Mouse (Mus musculus) liver, adult 2 months (tissue): ENCODE measurements at regions not wholly inside any gene's neighbourhood (a gene's known extent, or its start where the extent isn't known, plus 50 kb on each side); places are given as distances from the start of the nearest gene placed in this dataset.

Experiments
- DNase-seq: peaks from one replicate; pipeline ENCODE4 v3.0.0-alpha.2; 2011; ENCODE audit warnings: low read depth, low spot score; ENCODE audit errors: extremely low read depth
- H3K27ac ChIP-seq: fragments of 200-500 bp; replicated peaks from 2 replicates; pipeline ENCODE4 v1.5.1; 2012; ENCODE audit warnings: low read depth, mild to moderate bottlenecking, control low read depth, inconsistent platforms, low read length; ENCODE audit not compliant: insufficient read depth
- H3K27me3 ChIP-seq: fragments of 200-500 bp; 2 replicates; pipeline ENCODE4 v1.6.1; 2012; ENCODE audit warnings: mild to moderate bottlenecking, moderate library complexity, low read length, inconsistent platforms; ENCODE audit not compliant: control insufficient read depth, insufficient read depth
- H3K36me3 ChIP-seq: fragments of 200-500 bp; 2 replicates; pipeline ENCODE4 v1.6.1; 2012; ENCODE audit warnings: low read length, inconsistent platforms; ENCODE audit not compliant: control insufficient read depth, insufficient read depth
- H3K4me1 ChIP-seq: fragments of 200-500 bp; 2 replicates; pipeline ENCODE4 v1.6.1; 2011; ENCODE audit warnings: low read length; ENCODE audit not compliant: control insufficient read depth, insufficient read depth
- H3K4me3 ChIP-seq: fragments of 200-500 bp; 2 replicates; pipeline ENCODE4 v1.5.1; 2011; ENCODE audit warnings: low read depth, mild to moderate bottlenecking, control low read depth, low read length, moderate library complexity; ENCODE audit not compliant: insufficient read depth
- H3K79me2 ChIP-seq: fragments of 200-500 bp; 2 replicates; pipeline ENCODE4 v1.6.1; 2012; ENCODE audit warnings: inconsistent platforms, mild to moderate bottlenecking, low read length, moderate library complexity; ENCODE audit not compliant: control insufficient read depth, insufficient read depth
- H3K9ac ChIP-seq: fragments of 200-500 bp; 2 replicates; pipeline ENCODE4 v1.6.1; 2012; ENCODE audit warnings: low read depth, mild to moderate bottlenecking, control low read depth, inconsistent platforms, low read length
- CTCF ChIP-seq: fragments of 200-500 bp; IDR thresholded peaks from 2 replicates; pipeline ENCODE4 v1.5.1; 2011; ENCODE audit warnings: low read depth, low read length, control low read depth
- POLR2A ChIP-seq: fragments of 200-500 bp; IDR thresholded peaks from 2 replicates; pipeline ENCODE4 v1.6.1; 2011; ENCODE audit warnings: low read length, control low read depth; ENCODE audit not compliant: insufficient read depth; ENCODE audit errors: extremely low read depth
- WGBS: fragments of 180-500 bp; shearing (Covaris S2); methylation state at CpG from one replicate; pipeline ENCODE4 v1.1.7; 2018; 5-methylcytosine and 5-hydroxymethylcytosine counted together

- Histone ChIP-seq H3K36me3 (no peaks in the 10 kb centered on the region), H3K79me2 (no peaks in the 10 kb centered on the region), H3K4me3 (no peak overlapping the region), H3K9ac (no peak overlapping the region), H3K27me3 (no peaks in the 10 kb centered on the region), H3K27ac (no peak overlapping the region), H3K4me1 (no peaks in the 10 kb centered on the region)
- no peak for TF ChIP-seq POLR2A
- TF ChIP-seq CTCF, result no peak
- DNase-seq, result no peak
- WGBS, result 81% methylated on average over 6 of the region's 6 CpGs
These were observed 60.5 kb downstream of the Klhdc7a start for GRCm38 (mm10) chr4:139907366-139907765.

GRCm38 (mm10) chr4:139906176-139906575 lies 61.6 kb downstream of the Klhdc7a start:
- H3K79me2 ChIP-seq, result no peaks in the 10 kb centered on the region

GRCm38 (mm10) chr4:139905093-139905783 lies 62.6 kb downstream of the Klhdc7a start:
- 38% methylated on average over 17 of the region's 17 CpGs for WGBS
- no peak overlapping the region for H3K4me3 ChIP-seq
- no peak for TF ChIP-seq CTCF
- TF ChIP-seq POLR2A, result no peak
- DNase-seq, result no peak
- H3K79me2 ChIP-seq, result no peaks in the 10 kb centered on the region
- H3K36me3 ChIP-seq, result no peaks in the 10 kb centered on the region
- no peaks in the 10 kb centered on the region for H3K27me3 ChIP-seq
- no peaks in the 10 kb centered on the region for H3K4me1 ChIP-seq
- H3K27ac ChIP-seq, result no peak overlapping the region
- H3K9ac ChIP-seq, result no peak overlapping the region

More at GRCm38 (mm10) chr4:139906176-139906575, 61.6 kb downstream of the Klhdc7a start:
- no peak for DNase-seq
- TF ChIP-seq POLR2A (no peak), CTCF (no peak)
- 83% methylated on average over 12 of the region's 12 CpGs for WGBS
- Histone ChIP-seq H3K36me3 (no peaks in the 10 kb centered on the region), H3K9ac (no peak overlapping the region), H3K4me3 (no peak overlapping the region), H3K27me3 (no peaks in the 10 kb centered on the region), H3K4me1 (no peaks in the 10 kb centered on the region), H3K27ac (no peak overlapping the region)

- Histone ChIP-seq H3K27me3 (no peaks in the 10 kb centered on the region), H3K9ac (no peak overlapping the region), H3K36me3 (no peaks in the 10 kb centered on the region), H3K4me1 (no peaks in the 10 kb centered on the region), H3K27ac (no peak overlapping the region), H3K79me2 (no peaks in the 10 kb centered on the region), H3K4me3 (no peak overlapping the region)
- TF ChIP-seq POLR2A, result no peak
- TF ChIP-seq CTCF, result no peak
- no peak for DNase-seq
- 86% methylated on average over 9 of the region's 9 CpGs for WGBS
These were observed 66.6 kb upstream of the Pax7 start for GRCm38 (mm10) chr4:139899960-139900359.

- no peak for DNase-seq
- Histone ChIP-seq H3K4me3 (no peak overlapping the region), H3K27ac (no peak overlapping the region), H3K36me3 (no peaks in the 10 kb centered on the region), H3K27me3 (no peaks in the 10 kb centered on the region), H3K4me1 (no peaks in the 10 kb centered on the region), H3K9ac (no peak overlapping the region), H3K79me2 (no peaks in the 10 kb centered on the region)
- TF ChIP-seq CTCF (no peak), POLR2A (no peak)
- 79% methylated on average over 8 of the region's 8 CpGs for WGBS
These were observed 66.1 kb upstream of the Pax7 start for GRCm38 (mm10) chr4:139899410-139899809.

- WGBS, result 65% methylated on average over 7 of the region's 7 CpGs
- no peak for TF ChIP-seq CTCF
- no peak for TF ChIP-seq POLR2A
These were observed 59.4 kb upstream of the Pax7 start for GRCm38 (mm10) chr4:139892678-139893077.

More at GRCm38 (mm10) chr4:139892678-139893077, 59.4 kb upstream of the Pax7 start:
- Histone ChIP-seq H3K27me3 (no peaks in the 10 kb centered on the region), H3K4me1 (no peaks in the 10 kb centered on the region), H3K9ac (no peak overlapping the region), H3K4me3 (no peak overlapping the region), H3K79me2 (no peaks in the 10 kb centered on the region), H3K27ac (no peak overlapping the region), H3K36me3 (no peaks in the 10 kb centered on the region)
- no peak for DNase-seq
